Mouse (Mus musculus): ENCODE results near the gene Ikzf4. TPM values are rescaled to one million over a fixed set of nuclear protein-coding genes. Genes with fewer than 3 reads are reported as not detected.
"Not testable (repeated sequence)": the region's sequence is repeated elsewhere in the genome, so short reads cannot be mapped to it uniquely, and the experiment has no call there.

The Ikzf4 gene
- polyA plus RNA-seq, 1 experiment: 8.5 TPM

DNA sequence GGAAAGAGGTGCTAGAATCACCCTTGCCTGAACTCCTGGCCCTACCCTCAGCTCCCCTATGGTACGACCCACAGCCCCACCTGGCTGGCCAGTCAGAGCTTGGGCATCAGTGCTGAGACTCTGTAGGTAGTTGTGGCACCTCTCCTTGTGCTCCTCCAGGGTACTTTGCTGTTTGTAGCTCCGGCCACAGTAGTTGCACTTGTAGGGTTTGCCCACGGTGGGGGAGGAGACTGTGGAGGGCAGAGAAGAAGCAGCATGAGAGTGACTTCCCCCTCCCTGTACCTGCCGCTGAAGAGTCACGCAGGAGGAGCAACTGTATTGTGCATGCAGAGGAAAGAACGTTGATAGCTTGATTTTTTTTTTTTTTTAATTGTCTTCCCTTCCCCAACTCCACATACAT lies 9.2 kb downstream of the Ikzf4 start:
- TF ChIP-seq POLR2A (IDR thresholded peaks at IDR 0.05; ENCODE audit: borderline replicate concordance, insufficient read depth, low read length) (no peak), CTCF (IDR thresholded peaks at IDR 0.05; ENCODE audit: borderline replicate concordance, insufficient read depth, low read depth, low read length) (no peak)
- Histone ChIP-seq H3K27me3 (ENCODE audit: control insufficient read depth, insufficient read depth, low read length) (no peaks in the 10 kb centered on the region), H3K4me1 (ENCODE audit: control insufficient read depth, insufficient read depth, low read length) (no peaks in the 10 kb centered on the region), H3K4me3 (replicated peaks; ENCODE audit: insufficient read depth, low read depth, low read length) (no peak overlapping the region), H3K27ac (ENCODE audit: insufficient read depth, low read length) (no peak overlapping the region)
- DNase-seq: no peak
- 46% methylated on average over 6 of the region's 6 CpGs for WGBS

- no peak for DNase-seq
- H3K27me3 ChIP-seq (ENCODE audit: control insufficient read depth, insufficient read depth, low read length): no peaks in the 10 kb centered on the region
- H3K4me3 ChIP-seq (replicated peaks; ENCODE audit: insufficient read depth, low read depth, low read length): no peak overlapping the region
- no peak overlapping the region for H3K27ac ChIP-seq (ENCODE audit: insufficient read depth, low read length)
- TF ChIP-seq CTCF (IDR thresholded peaks at IDR 0.05; ENCODE audit: borderline replicate concordance, insufficient read depth, low read depth, low read length) (no peak), POLR2A (IDR thresholded peaks at IDR 0.05; ENCODE audit: borderline replicate concordance, insufficient read depth, low read length) (no peak)
- WGBS: 95% methylated on average over 13 of the region's 13 CpGs
- H3K4me1 ChIP-seq (ENCODE audit: control insufficient read depth, insufficient read depth, low read length): no peaks in the 10 kb centered on the region
These were observed 10.1 kb downstream of the Ikzf4 start for GRCm38 (mm10) chr10:128635697-128636096.

GRCm38 (mm10) chr10:128631571-128631970 lies 14.2 kb downstream of the Ikzf4 start:
- Histone ChIP-seq H3K27me3 (ENCODE audit: control insufficient read depth, insufficient read depth, low read length) (no peaks in the 10 kb centered on the region), H3K4me1 (ENCODE audit: control insufficient read depth, insufficient read depth, low read length) (no peaks in the 10 kb centered on the region), H3K4me3 (replicated peaks; ENCODE audit: insufficient read depth, low read depth, low read length) (no peak overlapping the region), H3K27ac (ENCODE audit: insufficient read depth, low read length) (no peak overlapping the region)
- WGBS: 37% methylated on average over 6 of the region's 6 CpGs
- DNase-seq: no peak
- TF ChIP-seq POLR2A (IDR thresholded peaks at IDR 0.05; ENCODE audit: borderline replicate concordance, insufficient read depth, low read length) (no peak), CTCF (IDR thresholded peaks at IDR 0.05; ENCODE audit: borderline replicate concordance, insufficient read depth, low read depth, low read length) (no peak)

- DNase-seq; H3K27ac ChIP-seq (ENCODE audit: insufficient read depth, low read length); H3K4me3 ChIP-seq (replicated peaks; ENCODE audit: insufficient read depth, low read depth, low read length); H3K27me3 ChIP-seq (ENCODE audit: control insufficient read depth, insufficient read depth, low read length); H3K4me1 ChIP-seq (ENCODE audit: control insufficient read depth, insufficient read depth, low read length): not testable (repeated sequence)
- 81% methylated on average over 5 of the region's 5 CpGs for WGBS
These were observed 15.5 kb downstream of the Ikzf4 start for GRCm38 (mm10) chr10:128630306-128630705.

- H3K4me3 ChIP-seq (replicated peaks; ENCODE audit: insufficient read depth, low read depth, low read length): no peak overlapping the region
- no peak overlapping the region for H3K27ac ChIP-seq (ENCODE audit: insufficient read depth, low read length)
- H3K27me3 ChIP-seq (ENCODE audit: control insufficient read depth, insufficient read depth, low read length): no peaks in the 10 kb centered on the region
- WGBS: 66% methylated on average over 2 of the region's 2 CpGs
- H3K4me1 ChIP-seq (ENCODE audit: control insufficient read depth, insufficient read depth, low read length): peaks cover 5% of the 10 kb centered on the region
- DNase-seq: no peak
- no peak for TF ChIP-seq CTCF (IDR thresholded peaks at IDR 0.05; ENCODE audit: borderline replicate concordance, insufficient read depth, low read depth, low read length)
- TF ChIP-seq POLR2A (IDR thresholded peaks at IDR 0.05; ENCODE audit: borderline replicate concordance, insufficient read depth, low read length): no peak
These were observed 16.0 kb downstream of the Ikzf4 start for GRCm38 (mm10) chr10:128629746-128630145.

GRCm38 (mm10) chr10:128627398-128628317 lies 18.1 kb downstream of the Ikzf4 start:
- TF ChIP-seq POLR2A (IDR thresholded peaks at IDR 0.05; ENCODE audit: borderline replicate concordance, insufficient read depth, low read length) (no peak), CTCF (IDR thresholded peaks at IDR 0.05; ENCODE audit: borderline replicate concordance, insufficient read depth, low read depth, low read length) (no peak)
- H3K4me1 ChIP-seq (ENCODE audit: control insufficient read depth, insufficient read depth, low read length): peaks cover 5% of the 10 kb centered on the region
- H3K27ac ChIP-seq (ENCODE audit: insufficient read depth, low read length): no peak overlapping the region
- DNase-seq: no peak
- no peak overlapping the region for H3K4me3 ChIP-seq (replicated peaks; ENCODE audit: insufficient read depth, low read depth, low read length)
- 91% methylated on average over 10 of the region's 10 CpGs for WGBS
- no peaks in the 10 kb centered on the region for H3K27me3 ChIP-seq (ENCODE audit: control insufficient read depth, insufficient read depth, low read length)

DNA sequence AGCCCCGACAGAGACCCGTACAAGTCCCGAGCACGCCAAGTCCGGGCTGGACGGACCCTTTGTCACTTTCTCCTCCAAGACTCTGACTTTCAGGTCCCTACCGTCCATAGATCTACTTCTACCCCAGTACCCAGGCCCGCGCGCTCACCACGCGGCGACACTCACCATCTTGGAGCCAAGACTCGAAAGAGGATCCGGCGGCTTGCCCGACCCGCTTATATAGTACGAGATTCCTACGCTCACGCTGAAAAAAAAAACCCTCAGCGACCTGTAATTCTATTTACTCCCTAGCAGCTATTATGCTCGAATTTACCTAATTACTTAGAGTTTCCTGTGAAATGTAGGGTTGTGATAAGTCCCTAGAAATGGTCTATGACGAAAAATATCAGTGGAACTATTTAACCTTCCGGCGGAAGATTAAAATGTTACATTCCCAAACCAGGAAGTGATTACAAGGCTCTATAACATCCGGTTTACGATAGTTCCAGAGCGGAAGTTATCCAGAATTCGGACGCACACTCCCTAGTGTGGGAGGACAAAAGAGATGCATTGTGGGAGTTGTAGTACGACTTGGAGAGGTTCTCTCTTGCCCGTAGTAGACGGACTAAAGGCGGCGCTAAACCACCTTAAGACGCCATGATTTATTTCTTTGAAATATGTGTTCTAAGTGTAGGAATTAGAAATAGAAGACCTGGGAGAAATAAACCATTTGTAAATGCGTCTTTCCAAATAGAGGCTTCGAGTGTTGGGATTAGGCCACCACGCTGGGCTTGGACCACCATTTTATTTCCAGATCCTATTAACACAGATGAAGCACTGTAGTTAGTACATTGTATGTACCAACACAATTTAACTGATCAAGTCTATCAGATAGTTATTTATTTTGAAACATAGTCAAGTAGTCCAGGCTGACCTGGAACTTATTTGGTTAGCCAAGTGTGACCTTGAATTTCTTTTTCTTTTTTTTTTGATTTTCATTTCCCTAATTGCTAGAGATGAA lies 19.2 kb downstream of the Ikzf4 start, which contains the start of gene Rps26:
Rps26 (minus strand) TSS at position 437 of the 1,000 bp plus-strand sequence.
- peak within 1 kb of the TSS; percentile 59; the same call in 1 of the 2 replicates for H3K27ac ChIP-seq (ENCODE audit: insufficient read depth, low read length)
- DNase-seq: peak; percentile 85 to 97
- TF ChIP-seq CTCF (IDR thresholded peaks at IDR 0.05; ENCODE audit: borderline replicate concordance, insufficient read depth, low read depth, low read length) (no peak; the same call in 1 of the 2 replicates), POLR2A (IDR thresholded peaks at IDR 0.05; ENCODE audit: borderline replicate concordance, insufficient read depth, low read length) (peak; percentile 94)
- no peaks in the 10 kb centered on the region for H3K27me3 ChIP-seq (ENCODE audit: control insufficient read depth, insufficient read depth, low read length)
- H3K4me3 ChIP-seq (replicated peaks; ENCODE audit: insufficient read depth, low read depth, low read length): peak within 1 kb of the TSS; percentile 98
- 2% methylated on average over 40 of the region's 40 CpGs for WGBS
- peaks cover 5% of the 10 kb centered on the region for H3K4me1 ChIP-seq (ENCODE audit: control insufficient read depth, insufficient read depth, low read length)

Data from cerebellum, adult 2 months (tissue).